Mouse (Mus musculus) small intestine, adult 2 months (tissue): ENCODE measurements around the gene Sept1. TPM values are rescaled to one million over a fixed set of nuclear protein-coding genes. Genes with fewer than 3 reads are reported as not detected.
A peak's percentile ranks its signal among the peaks of the same experiment; 100 is the strongest.

Experiments
- H3K27ac ChIP-seq: fragments of 200-500 bp; 2 replicates; pipeline ENCODE4 v1.5.1; 2012; ENCODE audit warnings: low read depth, low read length, control low read depth, inconsistent platforms; ENCODE audit not compliant: insufficient read depth
- H3K27me3 ChIP-seq: fragments of 200-500 bp; 2 replicates; pipeline ENCODE4 v1.6.1; 2012; ENCODE audit warnings: mild to moderate bottlenecking, moderate library complexity, low read length, inconsistent platforms; ENCODE audit not compliant: control insufficient read depth, insufficient read depth
- H3K36me3 ChIP-seq: fragments of 200-500 bp; 2 replicates; pipeline ENCODE4 v1.6.1; 2012; ENCODE audit warnings: mild to moderate bottlenecking, low read length, control low read depth, inconsistent platforms; ENCODE audit not compliant: control insufficient read depth, insufficient read depth
- H3K4me1 ChIP-seq: fragments of 200-500 bp; 2 replicates; pipeline ENCODE4 v1.6.1; 2012; ENCODE audit warnings: low read length, inconsistent platforms, mixed read lengths; ENCODE audit not compliant: control insufficient read depth, insufficient read depth, insufficient read length
- H3K4me3 ChIP-seq: fragments of 200-500 bp; 2 replicates; pipeline ENCODE4 v1.5.1; 2012; ENCODE audit warnings: low read depth, mild to moderate bottlenecking, control low read depth, inconsistent platforms, low read length, moderate library complexity
- CTCF ChIP-seq: fragments of 200-500 bp; IDR thresholded peaks from 2 replicates; pipeline ENCODE4 v1.5.1; 2012; ENCODE audit warnings: low read depth, mild to moderate bottlenecking, control low read depth, inconsistent platforms, low read length, moderate library complexity, mixed read lengths; ENCODE audit not compliant: insufficient replicate concordance, insufficient read length; ENCODE audit errors: extremely low read depth
- POLR2A ChIP-seq: fragments of 200-500 bp; IDR thresholded peaks from 2 replicates; pipeline ENCODE4 v1.6.1; 2012; ENCODE audit warnings: low read depth, mild to moderate bottlenecking, control low read depth, inconsistent platforms, low read length, moderate library complexity
- WGBS: fragments of 180-500 bp; shearing (Covaris S2); methylation state at CpG from one replicate; pipeline ENCODE4 v1.1.7; 2018; 5-methylcytosine and 5-hydroxymethylcytosine counted together
- polyA plus RNA-seq: library from polyadenylated mRNA; depleted of rRNA; stranded (reverse); fragments of >200 nt; gene quantifications from 2 replicates; pipeline ENCODE4 v1.2.3, GENCODE M21; 2012

The Sept1 gene
- polyA plus RNA-seq, 1 experiment = 34.1 TPM

GRCm38 (mm10) chr7:127217901-127218642, 14.9 kb downstream of the Sept1 start:
- peak overlapping the region; percentile 81 for H3K27ac ChIP-seq

GRCm38 (mm10) chr7:127217475-127217874, 15.5 kb downstream of the Sept1 start:
- TF ChIP-seq CTCF (no peak), POLR2A (no peak)
- Histone ChIP-seq H3K36me3 (no peaks in the 10 kb centered on the region), H3K27ac (peak overlapping the region; percentile 81; the same call in 1 of the 2 replicates), H3K27me3 (no peaks in the 10 kb centered on the region), H3K4me3 (peak overlapping the region; percentile 56), H3K4me1 (peaks cover 2% of the 10 kb centered on the region; the same call in 1 of the 2 replicates)
- 77% methylated on average over 6 of the region's 6 CpGs for WGBS

More at GRCm38 (mm10) chr7:127217901-127218642, 14.9 kb downstream of the Sept1 start:
- H3K4me1 ChIP-seq = peaks cover 2% of the 10 kb centered on the region; the same call in 1 of the 2 replicates
- H3K4me3 ChIP-seq = peak overlapping the region; percentile 56
- no peak for TF ChIP-seq CTCF
- no peak; the same call in 1 of the 2 replicates for TF ChIP-seq POLR2A
- H3K27me3 ChIP-seq = no peaks in the 10 kb centered on the region
- no peaks in the 10 kb centered on the region for H3K36me3 ChIP-seq
- WGBS = 64% methylated on average over 10 of the region's 10 CpGs

- Histone ChIP-seq H3K4me3 (no peak overlapping the region), H3K4me1 (peaks cover 2% of the 10 kb centered on the region; the same call in 1 of the 2 replicates), H3K27me3 (no peaks in the 10 kb centered on the region), H3K36me3 (no peaks in the 10 kb centered on the region), H3K27ac (no peak overlapping the region)
- TF ChIP-seq POLR2A (no peak), CTCF (no peak)
- WGBS = 86% methylated on average over 5 of the region's 5 CpGs
Observed at GRCm38 (mm10) chr7:127216307-127216706, 16.6 kb downstream of the Sept1 start.

GRCm38 (mm10) chr7:127214981-127215871, 17.7 kb downstream of the Sept1 start:
- Histone ChIP-seq H3K4me3 (peak overlapping the region; percentile 32), H3K27me3 (no peaks in the 10 kb centered on the region), H3K4me1 (peaks cover 2% of the 10 kb centered on the region; the same call in 1 of the 2 replicates), H3K27ac (no peak overlapping the region), H3K36me3 (no peaks in the 10 kb centered on the region)
- WGBS = 29% methylated on average over 33 of the region's 33 CpGs
- peak; percentile 79; the same call in 1 of the 2 replicates for TF ChIP-seq CTCF
- TF ChIP-seq POLR2A = no peak

- TF ChIP-seq CTCF (no peak), POLR2A (no peak)
- Histone ChIP-seq H3K4me1 (peaks cover 2% of the 10 kb centered on the region; the same call in 1 of the 2 replicates), H3K27ac (no peak overlapping the region), H3K4me3 (peak overlapping the region; percentile 32), H3K27me3 (no peaks in the 10 kb centered on the region), H3K36me3 (no peaks in the 10 kb centered on the region)
- WGBS = 72% methylated on average over 21 of the region's 21 CpGs
Observed at GRCm38 (mm10) chr7:127214521-127214920, 18.4 kb downstream of the Sept1 start.

GRCm38 (mm10) chr7:127213930-127214329, 19.0 kb downstream of the Sept1 start:
- TF ChIP-seq POLR2A = no peak
- no peak for TF ChIP-seq CTCF
- no peak overlapping the region for H3K4me3 ChIP-seq
- no peaks in the 10 kb centered on the region for H3K36me3 ChIP-seq
- WGBS = 78% methylated on average over 12 of the region's 12 CpGs
- H3K27me3 ChIP-seq = no peaks in the 10 kb centered on the region
- peaks cover 2% of the 10 kb centered on the region; the same call in 1 of the 2 replicates for H3K4me1 ChIP-seq
- H3K27ac ChIP-seq = no peak overlapping the region
